Mouse (Mus musculus) lung, postnatal 0 days (tissue): ENCODE data around the gene Olfr544.

Experiments
- CTCF ChIP-seq: IDR thresholded peaks from 2 replicates; pipeline ENCODE4 v1.5.1; 2016; ENCODE audit warnings: antibody characterized with exemption, mild to moderate bottlenecking
- EP300 ChIP-seq: IDR thresholded peaks from 2 replicates; pipeline ENCODE4 v1.6.1; 2016; ENCODE audit warnings: antibody characterized with exemption, mild to moderate bottlenecking, control low read depth

DNA sequence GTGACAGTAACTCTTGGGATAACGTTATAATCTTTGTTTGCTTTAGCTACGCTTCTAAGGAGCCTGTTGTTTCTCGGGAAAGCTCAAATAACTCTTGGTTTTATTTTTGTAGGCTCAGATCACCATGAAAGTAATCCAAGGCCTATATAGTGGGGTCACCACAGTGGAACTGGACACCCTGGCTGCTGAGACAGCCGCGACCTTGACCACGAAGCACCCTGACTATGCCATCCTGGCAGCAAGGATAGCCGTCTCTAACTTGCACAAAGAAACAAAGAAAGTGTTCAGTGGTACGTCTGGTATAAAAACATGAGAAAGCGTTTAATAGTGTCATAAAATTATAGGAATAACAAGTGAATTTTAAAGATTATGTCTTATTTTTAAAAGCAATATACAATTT lies 41.7 kb downstream of the Olfr544 start:
- TF ChIP-seq EP300 (no peak), CTCF (no peak)
